Mouse (Mus musculus): ENCODE data around the gene Nfkbie.

GRCm38 (mm10) chr17:45544873-45545277 lies 10.6 kb upstream of the Nfkbie start:
- TF ChIP-seq GATA1 (IDR thresholded peaks at IDR 0.05; ENCODE audit: borderline replicate concordance, low read length) (no peak), CTCF (IDR thresholded peaks at IDR 0.05; ENCODE audit: low read depth, low read length) (no peak), POLR2AphosphoS5 (IDR thresholded peaks at IDR 0.05; ENCODE audit: insufficient replicate concordance, low read depth, low read length) (no peak)
